Mouse (Mus musculus): ENCODE data around the gene Wdr70.

DNA sequence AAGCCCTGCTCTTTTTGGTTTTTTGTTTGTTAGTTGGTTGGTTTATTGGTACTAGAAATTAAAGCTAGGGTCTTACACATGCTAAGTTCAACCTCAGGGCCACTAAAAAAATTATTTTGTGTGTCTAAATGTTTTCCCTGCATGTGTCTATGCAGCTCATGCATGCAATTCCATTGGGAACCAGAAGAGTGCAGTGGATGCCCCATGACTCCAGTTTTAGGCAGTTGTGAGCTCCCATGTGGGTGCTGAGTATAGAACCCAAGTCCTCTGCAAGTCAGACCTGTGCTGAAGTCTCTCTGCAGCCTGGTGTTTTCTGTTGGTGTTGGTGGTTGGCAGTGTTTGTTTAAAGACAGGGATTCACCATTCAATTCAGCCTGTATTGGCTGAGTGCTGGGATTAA lies 32.8 kb upstream of the Wdr70 start:
- TF ChIP-seq CTCF (IDR thresholded peaks at IDR 0.05; ENCODE audit: control insufficient read depth, insufficient read depth, low read length): no peak
- TF ChIP-seq POLR2A (IDR thresholded peaks at IDR 0.05; ENCODE audit: borderline replicate concordance, control insufficient read depth, low read depth, low read length): no peak

All from bone marrow, adult 2 months (tissue).